Mouse (Mus musculus) lung, adult 2 months (tissue): ENCODE measurements around the gene Sim2.

Experiments used
- CTCF ChIP-seq: fragments of 200-500 bp; IDR thresholded peaks from 2 replicates; pipeline ENCODE4 v1.5.1; 2011; ENCODE audit warnings: mild to moderate bottlenecking, low read length, control low read depth; ENCODE audit not compliant: insufficient read depth
- POLR2A ChIP-seq: fragments of 200-500 bp; IDR thresholded peaks from 2 replicates; pipeline ENCODE4 v1.6.1; 2011; ENCODE audit warnings: low read depth, mild to moderate bottlenecking, control low read depth, low read length, borderline replicate concordance; ENCODE audit errors: extremely low read depth

DNA sequence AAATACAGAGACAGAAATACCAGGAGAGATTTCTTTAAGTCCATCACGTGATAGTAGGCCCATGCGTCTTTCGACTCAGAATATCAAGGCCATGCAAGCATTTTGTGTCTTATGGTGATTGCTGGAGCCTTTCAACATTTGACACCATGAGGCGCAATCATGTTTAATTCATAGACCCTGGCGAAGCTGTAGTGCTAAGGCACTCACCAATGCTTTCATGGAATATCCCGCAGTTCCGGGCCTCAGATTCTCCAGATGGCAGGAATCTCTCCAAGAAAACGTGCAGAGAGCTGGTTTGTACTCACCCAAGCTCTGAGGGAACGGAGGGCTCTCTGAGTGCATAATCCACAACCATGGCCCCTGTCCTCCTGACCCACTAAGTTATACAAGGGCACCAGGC is 13.8 kb upstream of the Sim2 start:
- TF ChIP-seq CTCF, result no peak
- no peak for TF ChIP-seq POLR2A
